Mouse (Mus musculus): ENCODE measurements around the gene Fam19a2. TPM values are rescaled to one million over a fixed set of nuclear protein-coding genes. Genes with fewer than 3 reads are reported as not detected.

Fam19a2 gene
- total and polyA plus RNA-seq, 2 experiments from 2014 or later, result 0.16 TPM; not detected in 1

GRCm38 (mm10) chr10:123307300-123307699 lies 43.5 kb downstream of the Fam19a2 start:
- no peaks in the 10 kb centered on the region for H3K4me1 ChIP-seq (ENCODE audit: control insufficient read depth, insufficient read depth)
- H3K4me2 ChIP-seq (ENCODE audit: low read depth, low read length), result no peak overlapping the region
- no peaks in the 10 kb centered on the region for H3K27me3 ChIP-seq (ENCODE audit: control insufficient read depth, insufficient read depth, low read length)
- ATAC-seq (ENCODE audit: insufficient read depth, low read depth), result no peak
- TF ChIP-seq CTCF (IDR thresholded peaks at IDR 0.05; ENCODE audit: low read depth) (no peak), EP300 (IDR thresholded peaks at IDR 0.05; ENCODE audit: low read depth) (no peak)
- H3K9me3 ChIP-seq (replicated peaks; ENCODE audit: control insufficient read depth, low read length), result no peaks in the 10 kb centered on the region
- H3K36me3 ChIP-seq (replicated peaks; ENCODE audit: control insufficient read depth, insufficient read depth, low read length), result no peaks in the 10 kb centered on the region
- no peak overlapping the region for H3K9ac ChIP-seq (replicated peaks; ENCODE audit: low read depth, low read length)
- H3K27ac ChIP-seq (ENCODE audit: low read depth), result no peak overlapping the region
- DNase-seq (ENCODE audit: low spot score), result no peak
- no peak overlapping the region for H3K4me3 ChIP-seq (ENCODE audit: low read depth, low read length)

- H3K36me3 ChIP-seq (replicated peaks; ENCODE audit: control insufficient read depth, insufficient read depth, low read length), result no peaks in the 10 kb centered on the region
- TF ChIP-seq EP300 (IDR thresholded peaks at IDR 0.05; ENCODE audit: low read depth) (no peak), CTCF (IDR thresholded peaks at IDR 0.05; ENCODE audit: low read depth) (no peak)
- no peak for DNase-seq (ENCODE audit: low spot score)
- no peak for ATAC-seq (ENCODE audit: insufficient read depth, low read depth)
- H3K4me3 ChIP-seq (ENCODE audit: low read depth, low read length), result no peak overlapping the region
- no peaks in the 10 kb centered on the region for H3K4me1 ChIP-seq (ENCODE audit: control insufficient read depth, insufficient read depth)
- no peak overlapping the region for H3K4me2 ChIP-seq (ENCODE audit: low read depth, low read length)
- WGBS, result 90% methylated on average over 3 of the region's 3 CpGs
- no peak overlapping the region for H3K27ac ChIP-seq (ENCODE audit: low read depth)
- H3K9me3 ChIP-seq (replicated peaks; ENCODE audit: control insufficient read depth, low read length), result no peaks in the 10 kb centered on the region
- no peaks in the 10 kb centered on the region for H3K27me3 ChIP-seq (ENCODE audit: control insufficient read depth, insufficient read depth, low read length)
- H3K9ac ChIP-seq (replicated peaks; ENCODE audit: low read depth, low read length), result no peak overlapping the region
These were observed 62.5 kb downstream of the Fam19a2 start for GRCm38 (mm10) chr10:123326271-123326670.

GRCm38 (mm10) chr10:123341280-123341679 lies 77.5 kb downstream of the Fam19a2 start:
- Histone ChIP-seq H3K9ac (replicated peaks; ENCODE audit: low read depth, low read length) (no peak overlapping the region), H3K27ac (ENCODE audit: low read depth) (no peak overlapping the region), H3K4me3 (ENCODE audit: low read depth, low read length) (no peak overlapping the region), H3K36me3 (replicated peaks; ENCODE audit: control insufficient read depth, insufficient read depth, low read length) (no peaks in the 10 kb centered on the region), H3K9me3 (replicated peaks; ENCODE audit: control insufficient read depth, low read length) (no peaks in the 10 kb centered on the region), H3K4me2 (ENCODE audit: low read depth, low read length) (no peak overlapping the region), H3K27me3 (ENCODE audit: control insufficient read depth, insufficient read depth, low read length) (no peaks in the 10 kb centered on the region), H3K4me1 (ENCODE audit: control insufficient read depth, insufficient read depth) (no peaks in the 10 kb centered on the region)
- WGBS, result 53% methylated on average over 5 of the region's 5 CpGs
- ATAC-seq (ENCODE audit: insufficient read depth, low read depth), result no peak
- no peak for TF ChIP-seq CTCF (IDR thresholded peaks at IDR 0.05; ENCODE audit: low read depth)
- TF ChIP-seq EP300 (IDR thresholded peaks at IDR 0.05; ENCODE audit: low read depth), result no peak
- DNase-seq (ENCODE audit: low spot score), result no peak

- H3K4me2 ChIP-seq (ENCODE audit: low read depth, low read length), result no peak overlapping the region
- no peak overlapping the region for H3K9ac ChIP-seq (replicated peaks; ENCODE audit: low read depth, low read length)
- no peaks in the 10 kb centered on the region for H3K9me3 ChIP-seq (replicated peaks; ENCODE audit: control insufficient read depth, low read length)
- H3K27ac ChIP-seq (ENCODE audit: low read depth), result no peak overlapping the region
- H3K4me1 ChIP-seq (ENCODE audit: control insufficient read depth, insufficient read depth), result no peaks in the 10 kb centered on the region
- H3K36me3 ChIP-seq (replicated peaks; ENCODE audit: control insufficient read depth, insufficient read depth, low read length), result no peaks in the 10 kb centered on the region
- DNase-seq (ENCODE audit: low spot score), result peak; percentile 54
- TF ChIP-seq EP300 (IDR thresholded peaks at IDR 0.05; ENCODE audit: low read depth) (no peak), CTCF (IDR thresholded peaks at IDR 0.05; ENCODE audit: low read depth) (peak; percentile 74)
- no peaks in the 10 kb centered on the region for H3K27me3 ChIP-seq (ENCODE audit: control insufficient read depth, insufficient read depth, low read length)
- ATAC-seq (ENCODE audit: insufficient read depth, low read depth), result no peak
- WGBS, result 19% methylated on average over 5 of the region's 5 CpGs
- H3K4me3 ChIP-seq (ENCODE audit: low read depth, low read length), result no peak overlapping the region
These were observed 78.9 kb downstream of the Fam19a2 start for GRCm38 (mm10) chr10:123342591-123343236.

- no peaks in the 10 kb centered on the region for H3K36me3 ChIP-seq (replicated peaks; ENCODE audit: control insufficient read depth, insufficient read depth, low read length)
- TF ChIP-seq EP300 (IDR thresholded peaks at IDR 0.05; ENCODE audit: low read depth) (no peak), CTCF (IDR thresholded peaks at IDR 0.05; ENCODE audit: low read depth) (no peak)
These were observed 82.5 kb downstream of the Fam19a2 start for GRCm38 (mm10) chr10:123346301-123346700.

GRCm38 (mm10) chr10:123353667-123354066 lies 89.9 kb downstream of the Fam19a2 start:
- TF ChIP-seq EP300 (IDR thresholded peaks at IDR 0.05; ENCODE audit: low read depth) (no peak), CTCF (IDR thresholded peaks at IDR 0.05; ENCODE audit: low read depth) (no peak)
- Histone ChIP-seq H3K27ac (ENCODE audit: low read depth) (no peak overlapping the region), H3K9ac (replicated peaks; ENCODE audit: low read depth, low read length) (no peak overlapping the region), H3K36me3 (replicated peaks; ENCODE audit: control insufficient read depth, insufficient read depth, low read length) (no peaks in the 10 kb centered on the region), H3K27me3 (ENCODE audit: control insufficient read depth, insufficient read depth, low read length) (no peaks in the 10 kb centered on the region), H3K4me1 (ENCODE audit: control insufficient read depth, insufficient read depth) (no peaks in the 10 kb centered on the region), H3K4me3 (ENCODE audit: low read depth, low read length) (no peak overlapping the region), H3K4me2 (ENCODE audit: low read depth, low read length) (no peak overlapping the region), H3K9me3 (replicated peaks; ENCODE audit: control insufficient read depth, low read length) (no peaks in the 10 kb centered on the region)
- DNase-seq (ENCODE audit: low spot score) (no peak), ATAC-seq (ENCODE audit: insufficient read depth, low read depth) (no peak)
- 58% methylated on average over 5 of the region's 5 CpGs for WGBS

More at GRCm38 (mm10) chr10:123346301-123346700, 82.5 kb downstream of the Fam19a2 start:
- H3K4me3 ChIP-seq (ENCODE audit: low read depth, low read length), result no peak overlapping the region
- H3K9me3 ChIP-seq (replicated peaks; ENCODE audit: control insufficient read depth, low read length), result no peaks in the 10 kb centered on the region
- no peak overlapping the region for H3K9ac ChIP-seq (replicated peaks; ENCODE audit: low read depth, low read length)
- H3K27ac ChIP-seq (ENCODE audit: low read depth), result no peak overlapping the region
- DNase-seq (ENCODE audit: low spot score) (no peak), ATAC-seq (ENCODE audit: insufficient read depth, low read depth) (no peak)
- WGBS, result 88% methylated on average over 8 of the region's 8 CpGs
- H3K27me3 ChIP-seq (ENCODE audit: control insufficient read depth, insufficient read depth, low read length), result no peaks in the 10 kb centered on the region
- H3K4me1 ChIP-seq (ENCODE audit: control insufficient read depth, insufficient read depth), result no peaks in the 10 kb centered on the region
- H3K4me2 ChIP-seq (ENCODE audit: low read depth, low read length), result no peak overlapping the region
